Mouse (Mus musculus) monocyte, adult 5-6 weeks (primary cell): ENCODE measurements around the gene Tmem19. TPM values are rescaled to one million over a fixed set of nuclear protein-coding genes. Genes with fewer than 3 reads are reported as not detected.
A peak's percentile ranks its signal among the peaks of the same experiment; 100 is the strongest.

Experiments
- ATAC-seq: fragments of 153-309, 156-312 bp; replicated peaks from 2 replicates; pipeline ENCODE4 v1.8.0; 2017; ENCODE audit warnings: mild to moderate bottlenecking; ENCODE audit not compliant: low TSS enrichment, insufficient number of reproducible peaks, severe bottlenecking, poor library complexity, low FRiP score
- total RNA-seq: library from RNA; stranded (forward); fragments of 200-1000, 200-491, 200-594 nt; gene quantifications from 3 replicates; pipeline ENCODE4 v1.2.3, GENCODE M21; 2017

Tmem19 gene
- total RNA-seq, 1 experiment from 2014 or later, result 32.8 TPM

- no peak for ATAC-seq
Measured at GRCm38 (mm10) chr10:115314582-115315452, 47.5 kb downstream of the Tmem19 start.

- ATAC-seq, result no peak
Measured at GRCm38 (mm10) chr10:115314287-115314581, 48.1 kb downstream of the Tmem19 start.

GRCm38 (mm10) chr10:115313641-115314286 lies 48.5 kb downstream of the Tmem19 start:
- no peak for ATAC-seq

GRCm38 (mm10) chr10:115312732-115313131 lies 49.6 kb downstream of the Tmem19 start:
- no peak for ATAC-seq

- ATAC-seq, result no peak
Measured at GRCm38 (mm10) chr10:115312194-115312593, 50.1 kb downstream of the Tmem19 start.

- ATAC-seq, result 0 out of 2 replicates have a peak, but pooled peaks have one; percentile 24
Measured at GRCm38 (mm10) chr10:115311263-115311965, 50.9 kb downstream of the Tmem19 start.

DNA sequence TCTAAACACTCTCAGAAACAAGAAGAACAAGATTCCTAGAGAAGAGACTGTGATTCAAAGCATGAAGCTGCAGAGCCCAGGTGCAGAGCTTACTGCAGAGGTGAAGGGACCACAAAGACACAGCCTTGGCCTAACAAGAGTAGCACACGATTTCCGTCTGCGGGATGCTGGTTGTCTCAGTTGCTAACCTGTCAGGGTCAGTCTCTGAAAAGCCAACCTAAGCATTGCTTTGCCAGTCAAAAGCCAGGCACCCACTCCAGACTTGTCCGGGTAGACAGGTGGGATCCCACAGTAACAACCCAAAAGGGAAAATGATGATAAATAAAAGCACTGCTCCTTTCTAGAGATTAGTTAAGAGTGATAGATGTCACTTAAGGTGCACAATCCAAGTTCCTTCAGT lies 53.1 kb downstream of the Tmem19 start:
- no peak for ATAC-seq

DNA sequence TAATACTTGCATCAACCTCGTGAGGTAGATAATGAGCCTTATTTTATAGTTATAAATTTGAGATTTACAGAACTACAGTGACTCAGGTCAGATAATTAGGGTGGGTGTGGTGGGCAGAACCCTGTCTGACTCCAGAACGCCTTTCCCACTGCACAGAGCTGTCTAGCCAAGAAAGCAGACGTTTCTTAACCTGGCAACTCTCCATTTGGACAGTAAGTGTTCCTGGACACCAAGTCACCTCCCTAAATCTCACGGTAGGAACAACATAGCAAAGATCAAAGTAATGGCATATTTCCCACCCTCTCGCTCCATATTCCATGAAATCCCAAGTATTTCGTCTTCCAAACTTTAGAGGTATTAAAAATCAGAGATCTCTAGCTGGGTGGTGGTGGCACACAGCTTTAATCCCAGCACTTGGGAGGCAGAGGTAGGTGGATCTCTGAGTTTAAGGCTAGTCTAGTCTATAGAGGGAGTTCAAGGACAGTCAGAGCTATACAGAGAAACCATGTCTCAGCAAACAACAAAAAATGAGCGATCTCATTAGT lies 54.9 kb downstream of the Tmem19 start:
- no peak for ATAC-seq

DNA sequence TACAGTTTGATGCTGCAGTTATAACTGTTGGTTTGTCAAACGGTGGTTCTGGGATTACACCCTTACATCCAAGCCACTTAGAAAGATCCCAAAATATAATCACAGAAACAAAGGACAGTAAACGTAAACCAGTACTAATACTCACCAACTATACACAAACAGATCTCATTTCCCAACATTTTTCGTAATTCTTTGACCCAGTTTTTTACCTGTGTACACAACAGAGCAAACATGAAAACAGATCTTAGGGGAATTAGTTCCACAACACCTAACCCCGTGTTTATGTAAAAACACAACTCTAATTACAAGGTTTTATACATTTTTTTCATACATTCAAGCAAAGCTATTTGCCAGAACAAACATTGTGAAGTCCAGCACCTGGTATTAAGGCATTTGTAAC lies 63.6 kb downstream of the Tmem19 start:
- no peak for ATAC-seq

DNA sequence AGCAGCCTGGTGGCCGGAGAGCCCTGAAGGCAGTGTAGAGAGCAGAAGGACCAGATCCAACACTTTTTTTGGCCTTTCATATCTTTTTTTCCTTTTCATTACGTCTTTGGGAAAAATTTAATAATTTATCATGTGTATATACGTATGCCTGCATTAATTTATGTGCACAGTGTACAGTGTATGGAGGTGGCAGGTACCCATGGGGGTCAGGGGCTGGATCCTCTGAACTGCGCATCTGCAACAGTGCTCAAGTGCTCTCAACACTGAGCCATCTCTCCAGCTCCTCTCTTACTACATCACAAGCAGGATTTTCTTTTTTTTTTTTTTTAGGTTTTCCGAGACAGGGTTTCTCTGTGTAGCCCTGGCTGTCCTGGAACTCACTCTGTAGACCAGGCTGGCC lies 64.7 kb downstream of the Tmem19 start:
- no peak for ATAC-seq

- ATAC-seq, result no peak
Measured at GRCm38 (mm10) chr10:115296401-115296935, 65.8 kb downstream of the Tmem19 start.

GRCm38 (mm10) chr10:115295162-115295561 lies 67.1 kb downstream of the Tmem19 start:
- ATAC-seq, result no peak

- no peak for ATAC-seq
Measured at GRCm38 (mm10) chr10:115294715-115295114, 67.6 kb downstream of the Tmem19 start.

DNA sequence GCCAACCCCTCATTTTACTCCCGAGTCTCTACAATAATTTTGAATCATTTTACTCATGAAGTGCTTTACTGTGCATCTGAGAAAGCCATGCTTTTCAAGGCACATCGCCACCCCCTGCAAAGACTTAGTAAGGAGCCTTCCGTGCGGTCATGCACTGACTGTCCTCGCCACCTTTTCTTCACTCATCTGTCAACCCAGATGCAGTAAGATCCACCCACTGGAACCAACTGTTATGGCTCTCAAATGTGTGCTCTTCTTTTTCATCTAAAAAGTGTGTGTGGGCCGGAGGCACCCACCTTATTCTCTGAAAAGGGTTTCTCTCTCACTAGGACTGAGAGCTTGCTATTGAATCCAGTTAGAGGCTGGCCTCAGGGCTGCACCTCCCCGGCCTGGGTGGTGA lies 68.4 kb downstream of the Tmem19 start:
- no peak for ATAC-seq

DNA sequence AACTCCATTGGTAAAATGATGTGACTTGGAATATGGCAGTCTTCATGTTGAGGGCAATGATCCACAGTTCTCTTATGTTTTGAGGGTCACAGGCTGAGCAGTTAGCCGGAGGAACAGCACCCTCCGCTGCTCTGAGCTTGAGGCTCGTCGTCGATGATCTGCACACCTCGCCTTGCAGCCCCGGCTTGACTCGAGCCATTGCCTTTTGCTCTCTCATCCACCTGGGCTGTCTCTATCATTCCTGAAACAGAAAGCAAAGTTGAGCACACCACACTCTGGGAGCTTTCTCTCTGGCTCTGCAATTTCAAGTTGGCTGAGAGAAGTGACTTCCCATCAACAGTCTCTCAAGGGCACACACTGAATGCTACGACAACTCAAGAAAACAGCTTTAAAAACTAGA lies 71.6 kb downstream of the Tmem19 start:
- ATAC-seq, result no peak

Other genes with a start within 250 kb of the Tmem19 start
- gene Tph2, start 177.5 kb downstream of the Tmem19 start, total RNA-seq, result not detected in 3 replicates
- gene Tbc1d15, start 111.0 kb downstream of the Tmem19 start, total RNA-seq, result 47.9 to 73.7 TPM (median 65.3 TPM) in 3 replicates
- gene Rab21, start 46.9 kb downstream of the Tmem19 start, total RNA-seq, result 49.5 to 62.4 TPM (median 51.1 TPM) in 3 replicates
- gene Thap2, start 21.9 kb upstream of the Tmem19 start, total RNA-seq, result 3.4 to 16.1 TPM (median 5.0 TPM) in 3 replicates
- gene Zfc3h1, start 22.5 kb upstream of the Tmem19 start, total RNA-seq, result 56.5 to 123 TPM (median 62.7 TPM) in 3 replicates
- gene A930009A15Rik, start 207.5 kb upstream of the Tmem19 start, total RNA-seq, result not detected in 3 replicates
- 0.21 TPM in 1 of 3 replicates, not detected in the others for gene Lgr5, start 225.3 kb upstream of the Tmem19 start, total RNA-seq